Mouse (Mus musculus): ENCODE measurements around the gene Swap70.

DNA sequence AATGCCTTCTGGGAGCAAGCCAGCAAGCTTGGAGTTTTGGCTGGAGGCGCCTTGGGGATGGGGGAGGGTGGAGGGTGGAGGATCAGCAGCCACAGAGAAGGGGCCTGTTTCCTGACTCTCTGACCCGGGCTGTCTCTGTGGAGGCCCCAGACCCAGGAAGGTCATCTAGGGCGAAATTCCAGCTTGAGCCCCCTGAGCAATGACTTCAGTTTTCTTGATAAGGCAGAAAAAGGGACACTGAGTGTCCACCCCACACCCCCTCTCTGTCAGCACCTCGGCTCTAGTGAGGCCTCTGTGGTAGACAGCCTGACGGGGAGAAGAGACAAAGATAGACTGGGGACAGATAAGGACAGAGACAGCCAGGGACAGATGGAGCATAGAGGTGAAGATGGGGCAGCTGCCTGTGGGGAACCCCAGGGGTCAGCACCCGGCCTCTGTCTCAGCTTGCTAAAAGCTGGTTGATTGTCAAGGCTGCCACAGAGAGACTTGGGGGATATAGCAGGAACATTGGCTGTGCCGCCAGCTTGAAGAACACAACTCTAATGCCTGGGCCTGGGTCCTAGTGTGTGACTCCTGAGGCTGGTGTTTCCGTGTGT lies 66.1 kb downstream of the Swap70 start:
- TF ChIP-seq GATA1 (IDR thresholded peaks at IDR 0.05; ENCODE audit: borderline replicate concordance, low read length) (no peak), FLI1 (IDR thresholded peaks at IDR 0.05; ENCODE audit: low read length) (no peak)

Measured in megakaryocyte, embryonic 14.5 days (primary cell).